Mouse (Mus musculus) heart, postnatal 10 days (tissue): Measurements from ENCODE around the gene Retsat. TPM values are rescaled to one million over a fixed set of nuclear protein-coding genes. Genes with fewer than 3 reads are reported as not detected.

ENCODE experiments used
- DNase-seq, 2 experiments: peaks; one replicate each; pipeline ENCODE4 v3.0.0; 2021
- intact Hi-C: fragments of 180-260 bp; cut with DNase I; formaldehyde crosslinking; loops from one replicate; pipeline ENCODE4 v1.15.1; 2025
- total RNA-seq, 2 experiments: library from RNA; stranded (reverse); gene quantifications; 2 replicates each; pipeline ENCODE4 v1.2.3; 2021

Retsat gene
- total RNA-seq, 2 experiments from 2014 or later, result 141 to 152 TPM

DNA sequence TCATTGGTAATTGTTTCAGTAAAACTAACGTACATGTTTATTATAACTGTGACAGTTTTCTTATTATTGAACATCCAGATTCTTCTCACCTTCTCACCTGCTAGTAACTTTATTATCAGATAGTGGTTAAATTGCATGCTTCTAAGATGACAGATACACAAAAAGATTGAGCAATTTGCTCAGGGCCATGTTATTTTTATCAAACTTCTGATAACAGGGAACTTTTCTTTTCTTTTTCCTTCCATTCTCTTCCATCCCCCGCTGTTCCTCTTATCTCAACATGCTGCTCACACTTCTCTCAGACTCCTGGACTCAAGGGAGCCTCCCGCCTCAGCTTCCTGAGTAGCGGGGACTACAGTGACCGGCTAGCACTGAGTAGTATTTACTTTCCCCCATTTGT, 22.6 kb downstream of the Retsat start:
- DNase-seq, result no peak
- intact Hi-C loops, result no loop called here

DNA sequence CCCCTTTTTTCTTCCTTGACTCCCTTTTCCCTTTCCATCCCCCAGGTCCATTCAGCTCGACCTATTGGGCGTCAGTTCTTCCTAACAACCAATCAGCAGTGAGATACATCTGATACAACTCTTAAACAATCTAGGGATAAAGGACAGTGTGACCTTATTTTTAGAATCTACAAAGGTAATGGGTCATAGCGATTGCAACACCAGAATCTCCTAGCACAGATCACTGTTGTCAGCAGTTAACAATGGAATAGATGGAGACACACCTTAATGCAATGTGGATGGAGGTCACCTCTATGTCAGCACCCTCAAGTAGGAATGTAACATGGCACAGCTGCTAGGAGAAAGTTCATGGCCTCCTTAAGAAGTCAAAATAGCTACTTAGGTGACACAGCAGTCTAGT, 24.6 kb downstream of the Retsat start:
- no peak for DNase-seq
- intact Hi-C loops, result no loop called here

DNA sequence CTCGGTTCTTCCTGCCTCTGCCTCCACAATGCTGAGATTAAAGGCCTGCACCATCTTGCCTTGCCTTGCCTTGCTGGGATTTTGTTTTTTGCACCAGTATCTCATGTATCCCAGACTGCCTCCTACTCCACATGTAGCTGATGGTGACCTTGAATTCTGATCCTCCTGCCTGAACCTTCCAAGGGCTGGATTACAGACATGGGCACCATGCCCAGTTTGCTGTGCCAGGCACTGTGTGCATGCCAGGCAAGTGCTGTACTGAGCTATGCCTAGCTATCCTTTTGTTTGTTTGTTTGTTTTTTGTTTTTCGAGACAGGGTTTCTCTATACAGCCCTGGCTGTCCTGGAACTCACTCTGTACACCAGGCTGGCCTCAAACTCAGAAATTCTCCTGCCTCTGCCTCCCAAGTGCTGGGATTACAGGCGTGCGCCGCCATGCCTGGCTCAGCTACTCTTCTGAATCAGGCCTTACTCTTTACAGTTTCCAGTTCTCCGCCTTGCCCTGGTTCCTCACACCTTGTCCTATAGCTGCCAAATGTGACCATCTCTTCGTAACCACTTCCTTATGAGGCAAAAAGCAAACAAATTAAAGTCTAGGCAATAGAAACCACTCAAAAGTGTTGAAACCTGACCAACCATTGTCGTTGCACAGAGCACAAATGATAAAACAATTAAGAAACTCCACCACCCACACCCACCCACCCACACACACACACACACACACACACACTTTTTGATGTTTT, 25.6 kb downstream of the Retsat start:
- intact Hi-C loops, result no loop called here
- peak; percentile 56 to 60 for DNase-seq

DNA sequence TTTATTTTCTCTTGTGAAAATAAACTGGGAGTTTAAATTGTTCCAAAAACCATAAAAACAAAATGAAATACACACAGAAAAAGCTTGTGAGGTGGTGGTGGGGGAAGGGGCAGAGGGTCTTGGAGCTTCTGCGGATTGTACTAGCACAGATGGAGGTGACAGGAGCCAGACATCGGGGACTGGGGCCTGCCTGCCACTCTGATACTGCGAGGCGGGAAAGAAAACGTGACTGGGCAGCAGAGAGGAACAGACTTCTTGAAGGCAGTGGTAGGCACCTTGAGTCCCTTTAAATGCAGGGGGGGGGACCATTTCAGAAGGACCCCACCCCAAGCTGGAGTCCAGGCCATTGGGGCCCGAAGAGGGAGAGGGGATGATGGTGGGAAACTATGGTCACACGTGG, 28.1 kb downstream of the Retsat start:
- intact Hi-C loops, result no loop called here

DNA sequence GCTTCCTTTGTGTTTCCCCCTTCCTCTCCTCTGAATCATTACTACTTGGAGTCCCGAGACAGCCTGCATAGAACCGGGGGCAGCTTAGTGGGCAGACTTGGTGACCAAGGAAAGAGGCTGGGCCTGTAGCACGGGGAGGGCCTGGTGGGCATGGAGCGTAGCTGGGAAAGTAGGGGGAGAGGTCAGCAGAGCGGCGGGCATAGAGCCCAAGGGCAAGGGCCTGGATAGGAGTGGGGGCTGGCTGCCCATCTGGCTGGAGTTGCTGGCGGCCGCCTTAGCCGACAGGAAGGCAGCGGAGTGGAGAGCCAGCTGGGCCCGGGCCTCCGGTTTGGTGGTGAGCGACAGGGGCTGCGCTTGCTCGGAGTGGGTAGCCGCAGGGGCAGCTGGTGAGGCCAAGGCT, 29.0 kb downstream of the Retsat start:
- DNase-seq, result no peak
- intact Hi-C loops, result no loop called here

More for the DNA sequence above, 28.1 kb downstream of the Retsat start:
- no peak for DNase-seq

DNA sequence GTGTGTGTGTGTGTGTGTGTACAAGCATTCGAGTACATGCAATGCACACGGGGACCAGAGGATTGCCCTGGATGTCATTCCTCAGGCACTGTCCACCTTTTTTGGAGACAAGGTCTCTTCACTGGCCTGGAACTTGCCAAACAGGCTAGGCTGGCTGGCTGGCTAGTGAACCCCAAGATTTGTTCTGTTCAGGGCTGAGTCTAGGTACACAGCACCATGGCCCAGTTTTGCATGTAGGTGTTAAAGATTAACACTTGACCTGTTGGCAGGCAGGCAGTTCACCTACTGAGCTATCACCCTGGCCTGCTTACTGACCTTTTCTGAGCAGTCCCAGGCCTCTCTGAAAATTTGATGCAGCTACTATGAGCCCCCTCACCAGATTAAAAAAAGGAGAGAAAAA, 32.1 kb downstream of the Retsat start:
- intact Hi-C loops, result loop anchor here (10.0 kb wide), 1 partner anchor 524 kb away; no protein-coding TSS in a partner anchor
- DNase-seq, result no peak

DNA sequence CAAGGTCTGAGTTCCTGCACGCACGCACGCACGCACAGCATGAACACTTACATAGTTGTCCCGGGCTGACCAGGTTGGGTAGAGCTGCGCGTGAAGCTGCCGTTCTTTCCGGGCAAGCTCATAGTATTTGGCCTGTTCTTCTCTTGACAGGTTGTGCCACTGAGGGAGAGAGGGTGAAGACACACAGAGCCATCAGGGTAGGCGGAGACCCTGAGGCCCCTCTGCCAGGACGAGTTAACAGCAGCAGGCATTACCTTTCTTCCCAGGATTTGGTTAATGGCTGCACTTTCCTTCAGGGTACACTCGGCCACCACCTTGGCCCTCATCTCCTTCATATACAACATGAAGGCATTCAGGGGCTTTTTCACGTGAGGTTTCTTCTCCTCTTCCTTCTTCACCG, 32.7 kb downstream of the Retsat start:
- DNase-seq, result no peak
- intact Hi-C loops, result loop anchor here (10.0 kb wide), 1 partner anchor 524 kb away; no protein-coding TSS in a partner anchor

DNA sequence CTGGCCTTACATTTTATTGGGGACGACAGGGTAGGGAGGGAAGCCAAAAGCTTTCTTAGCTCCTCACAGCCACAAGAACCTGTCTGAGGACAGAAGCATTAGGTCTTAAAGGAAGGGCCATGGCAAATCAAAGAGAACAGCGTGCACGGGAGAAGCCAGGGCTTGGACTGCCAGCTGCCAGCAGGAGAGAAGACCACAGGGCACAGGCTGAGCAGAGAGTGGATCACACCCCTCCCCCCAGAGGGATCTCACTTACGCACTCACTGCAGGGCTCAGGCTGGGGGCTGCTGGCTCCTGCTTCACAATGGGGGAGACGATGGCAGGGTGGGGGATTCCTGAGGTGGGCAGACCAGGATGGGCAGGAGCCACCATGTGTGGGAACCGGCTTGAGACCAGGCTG, 33.4 kb downstream of the Retsat start:
- intact Hi-C loops, result loop anchor here (10.0 kb wide), 1 partner anchor 523 kb away; no protein-coding TSS in a partner anchor
- no peak for DNase-seq

DNA sequence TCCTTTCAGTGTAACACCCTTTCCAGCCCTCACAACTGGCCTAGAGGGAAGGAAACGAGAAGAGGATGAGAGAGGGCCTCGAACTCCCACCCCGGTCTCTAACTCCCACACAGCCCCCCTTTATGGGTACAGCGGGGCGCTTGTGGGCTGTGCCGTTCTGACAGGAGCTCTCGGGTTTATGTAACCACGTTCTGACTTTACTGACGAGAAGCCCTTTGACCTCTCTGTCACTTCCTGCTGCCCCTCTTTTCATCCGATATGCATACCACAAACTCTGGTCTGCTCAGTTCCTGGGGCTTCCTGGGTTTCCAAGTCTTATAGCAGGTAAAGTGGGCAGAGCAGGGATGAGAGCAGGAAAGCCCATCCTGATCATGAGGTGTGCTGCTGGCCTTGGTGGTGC, 36.0 kb downstream of the Retsat start:
- no peak for DNase-seq

DNA sequence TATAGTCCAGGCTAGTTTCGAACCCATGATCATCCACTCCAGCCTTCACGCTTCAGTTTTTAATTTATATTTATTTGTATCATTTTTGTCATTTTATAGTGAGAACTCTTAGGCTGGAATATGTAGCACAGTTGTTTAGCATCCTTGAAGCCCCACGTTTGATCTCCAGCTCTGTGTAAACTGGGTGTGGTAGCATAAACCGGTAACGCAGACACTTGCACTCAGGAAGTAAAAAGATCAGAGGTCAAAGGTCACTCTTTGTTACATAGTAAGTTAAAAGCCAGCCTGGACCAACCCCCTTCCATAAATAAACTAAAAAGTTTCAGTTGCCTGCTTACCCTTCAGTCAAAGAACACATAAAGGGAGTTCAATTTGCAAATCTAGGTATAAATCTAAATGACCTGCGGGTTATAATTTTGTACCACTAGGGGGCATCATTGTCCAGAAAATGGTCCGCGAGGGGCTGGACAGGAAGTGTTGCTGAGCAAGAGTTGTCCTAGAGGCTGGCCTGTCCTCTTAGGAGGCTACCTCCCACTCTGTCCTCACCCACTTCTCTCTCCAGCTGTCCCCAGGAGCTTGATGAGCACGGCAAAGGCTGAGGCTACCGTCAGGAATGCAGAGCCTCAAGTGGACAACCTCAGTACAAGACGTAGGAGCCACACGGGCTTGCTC, 37.6 kb downstream of the Retsat start:
- DNase-seq, result peak; percentile 81 to 85
- intact Hi-C loops, result loop anchor here (1.0 to 10.0 kb wide), 3 partner anchors 153 to 519 kb away; partner anchors contain the start of gene Tcf7l1

More for the DNA sequence above, 36.0 kb downstream of the Retsat start:
- intact Hi-C loops, result loop anchor here (10.0 kb wide), 1 partner anchor 520 kb away; no protein-coding TSS in a partner anchor

DNA sequence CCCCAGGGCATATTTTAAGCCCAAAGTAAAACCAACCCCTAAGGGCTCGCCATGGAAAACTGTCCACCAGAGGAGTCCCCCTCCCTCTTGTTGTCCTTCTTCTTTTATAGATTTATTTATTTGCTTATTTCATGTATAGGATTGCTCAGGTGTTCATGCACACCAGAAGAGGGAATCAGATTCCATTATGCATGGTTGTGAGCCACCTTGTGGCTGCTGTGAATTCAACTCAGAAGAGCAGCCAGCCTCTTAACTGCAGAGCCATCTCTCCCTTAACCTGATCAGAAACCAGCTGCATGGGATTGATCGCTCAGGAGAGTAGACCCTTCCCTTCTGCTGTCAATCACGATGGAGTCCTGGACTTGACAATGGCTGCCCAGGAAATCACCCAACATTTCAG, 38.7 kb downstream of the Retsat start:
- intact Hi-C loops, result loop anchor here (1.0 to 10.0 kb wide), 3 partner anchors 152 to 518 kb away; partner anchors contain the start of gene Tcf7l1
- no peak for DNase-seq

DNA sequence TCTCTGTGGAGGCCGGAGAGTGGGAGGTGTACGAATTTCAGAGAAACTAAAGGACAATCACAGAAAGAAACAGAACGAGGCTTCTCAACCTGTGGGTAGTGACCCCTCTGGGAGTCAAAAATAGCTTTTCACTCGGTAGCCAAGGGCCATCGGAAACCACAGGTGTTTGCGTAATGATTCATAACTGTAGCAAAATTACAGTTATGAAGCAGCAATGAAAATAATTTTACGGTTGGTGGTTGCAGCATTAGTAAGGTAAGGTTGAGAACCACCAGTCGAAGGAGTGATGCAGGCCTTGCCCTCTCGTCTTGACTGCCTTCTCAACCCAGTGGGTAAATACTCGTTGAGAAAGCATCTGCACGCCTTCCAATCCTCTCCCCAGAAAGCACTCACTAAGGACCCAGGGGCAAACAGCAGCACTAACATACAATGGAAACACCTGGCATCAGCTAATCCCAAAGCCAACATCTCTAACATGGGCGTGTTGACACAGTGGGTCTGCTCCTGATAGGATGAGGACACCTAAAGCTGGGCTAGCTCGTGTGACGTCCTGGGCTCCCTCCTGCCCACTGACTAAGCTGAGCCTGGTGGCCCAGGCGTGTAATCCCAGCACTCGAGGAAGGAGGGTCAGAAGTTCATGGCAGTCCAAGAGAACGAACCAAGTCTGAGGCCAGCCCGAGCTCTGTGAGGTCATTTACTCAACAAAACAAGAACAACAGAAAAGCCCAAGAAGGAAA, 43.1 kb downstream of the Retsat start:
- DNase-seq, result no peak
- intact Hi-C loops, result no loop called here

DNA sequence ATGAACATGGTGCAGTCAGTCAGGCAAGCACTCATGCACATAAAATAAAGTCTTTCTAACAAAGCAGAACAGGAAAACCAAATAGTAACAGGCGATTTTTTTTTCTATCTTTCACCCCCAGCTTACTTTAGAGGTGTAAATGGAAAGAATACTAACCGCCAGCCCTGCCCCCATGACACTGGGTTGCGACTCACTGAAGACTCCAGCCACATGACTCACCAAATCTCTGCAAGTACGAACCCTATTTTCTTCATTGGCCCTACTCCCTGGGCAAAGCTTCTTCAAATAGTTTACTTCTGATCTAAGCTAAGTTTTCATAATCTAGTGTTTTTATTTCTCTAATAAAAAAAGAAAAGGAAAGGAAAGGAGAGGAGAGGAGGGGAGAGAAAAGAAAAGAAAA, 46.3 kb downstream of the Retsat start:
- DNase-seq, result no peak
- intact Hi-C loops, result no loop called here

DNA sequence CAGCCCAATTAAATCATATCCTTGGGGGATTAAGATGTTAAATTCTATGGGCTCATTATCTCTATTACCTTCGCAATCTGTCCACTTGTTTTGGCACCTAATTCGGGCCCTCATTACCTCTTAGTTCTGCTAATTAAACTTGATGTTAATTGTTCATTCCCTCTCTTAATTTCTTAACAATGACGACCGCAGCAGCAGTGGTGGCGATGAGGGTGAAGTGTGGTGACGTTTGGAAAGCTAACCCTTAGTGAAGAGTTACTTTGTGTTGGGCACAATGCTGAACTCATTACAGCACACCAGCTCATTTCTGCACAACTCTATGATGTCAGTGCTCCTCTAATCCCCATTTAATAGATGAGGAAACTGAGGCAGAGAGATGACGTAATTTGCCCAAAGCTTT, 47.1 kb downstream of the Retsat start:
- no peak for DNase-seq
- intact Hi-C loops, result no loop called here

DNA sequence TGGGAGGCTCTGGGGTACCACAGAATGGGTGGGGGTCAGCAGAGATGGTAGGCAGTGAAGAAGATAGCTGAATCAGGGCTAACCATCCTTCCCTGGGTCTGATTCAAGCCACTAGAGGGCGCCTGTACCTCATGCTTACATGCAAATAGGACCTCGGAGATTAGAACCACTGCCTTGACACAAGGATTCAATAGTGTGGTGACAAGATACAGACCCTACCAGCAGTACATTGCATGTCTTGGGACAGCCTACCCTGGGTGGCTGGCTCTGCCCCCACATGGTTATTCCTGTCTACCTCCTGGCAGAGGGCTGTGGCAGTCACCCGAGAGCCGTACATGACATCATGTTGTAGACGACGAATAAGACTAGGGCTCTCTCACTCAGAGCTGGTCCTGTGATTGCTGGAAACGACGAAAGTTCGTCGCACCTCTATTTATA, 49.1 kb downstream of the Retsat start:
- intact Hi-C loops, result loop anchor here (1.0 kb wide), 2 partner anchors 20 to 142 kb away; partner anchors contain the start of gene Tcf7l1
- peak; percentile 76 to 85 for DNase-seq

DNA sequence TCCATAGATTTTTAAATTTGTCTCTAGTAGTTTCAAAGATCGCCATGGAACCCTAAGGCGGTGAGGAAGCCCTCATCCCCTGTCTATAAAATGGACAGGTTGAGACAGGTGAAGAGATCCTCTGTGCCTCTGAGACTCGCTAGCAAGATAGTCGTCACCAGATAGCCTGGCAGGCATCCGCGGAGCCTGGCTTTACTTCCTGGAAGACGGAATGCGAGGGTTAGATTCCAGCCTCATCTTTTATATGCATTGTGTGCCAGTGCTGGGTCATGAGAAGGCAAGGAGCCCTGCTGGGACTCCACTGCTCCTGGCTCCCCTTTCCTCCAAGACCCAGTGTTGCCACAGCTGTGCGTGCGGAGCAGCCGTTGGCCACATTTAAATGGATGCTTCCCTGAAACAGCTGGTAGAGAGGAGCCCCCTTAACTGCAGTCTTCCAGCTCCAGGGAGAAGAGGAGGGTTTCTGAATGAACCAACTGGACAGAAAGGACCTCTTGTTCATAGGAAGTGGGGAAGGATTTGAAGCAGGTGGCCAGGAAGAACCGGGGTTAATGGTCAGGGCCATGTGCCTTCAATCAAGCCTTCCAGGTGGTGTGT, 49.8 kb downstream of the Retsat start:
- no peak for DNase-seq
- intact Hi-C loops, result no loop called here

DNA sequence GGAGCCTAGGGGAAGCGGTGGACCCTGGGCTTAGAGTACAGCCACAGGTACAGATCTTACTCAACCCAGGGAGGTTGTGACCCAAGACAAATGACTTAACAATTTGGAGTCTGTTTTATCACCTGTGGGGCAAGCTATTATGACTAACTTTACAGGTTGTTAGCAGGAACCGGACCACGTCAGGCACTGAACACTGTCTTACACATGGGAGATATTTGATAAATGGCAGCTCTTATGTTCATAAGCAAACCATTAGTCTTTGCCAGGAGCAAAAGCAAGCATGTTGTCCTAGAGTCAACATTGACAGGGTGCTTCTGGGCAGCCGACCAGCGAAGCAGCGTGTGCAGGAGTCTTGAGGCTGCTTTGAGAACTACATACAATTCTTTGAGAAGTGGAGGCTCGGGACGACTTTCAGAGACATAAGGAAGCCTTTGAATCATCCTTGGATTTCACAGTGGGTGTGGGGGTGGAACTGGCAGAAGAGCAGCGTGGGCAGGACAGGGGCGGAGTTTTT, 52.1 kb downstream of the Retsat start:
- DNase-seq, result no peak
- intact Hi-C loops, result loop anchor here (5.0 kb wide), 1 partner anchor 242 kb away; no protein-coding TSS in a partner anchor

DNA sequence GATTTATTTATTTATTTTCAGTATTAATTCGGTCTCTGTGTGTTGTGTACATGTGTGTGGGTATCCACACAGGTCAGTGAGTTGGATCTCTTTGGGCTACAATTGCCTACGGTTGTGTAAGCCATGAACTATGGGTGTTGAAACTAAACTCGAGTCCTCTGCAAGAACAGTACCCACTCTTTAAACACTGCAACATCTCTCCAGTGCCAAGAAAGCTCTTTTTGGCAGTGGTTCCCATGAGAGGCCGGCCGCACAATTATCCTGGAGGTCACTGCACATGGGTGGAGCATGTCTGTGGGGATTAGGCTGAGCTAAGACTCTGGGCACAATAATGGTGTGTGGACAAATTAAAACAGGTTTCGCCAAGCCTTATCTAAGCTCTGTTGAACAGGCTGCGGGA, 55.1 kb downstream of the Retsat start:
- intact Hi-C loops, result loop anchor here (5.0 kb wide), 1 partner anchor 239 kb away; no protein-coding TSS in a partner anchor
- peak; percentile 77 to 78 for DNase-seq

DNA sequence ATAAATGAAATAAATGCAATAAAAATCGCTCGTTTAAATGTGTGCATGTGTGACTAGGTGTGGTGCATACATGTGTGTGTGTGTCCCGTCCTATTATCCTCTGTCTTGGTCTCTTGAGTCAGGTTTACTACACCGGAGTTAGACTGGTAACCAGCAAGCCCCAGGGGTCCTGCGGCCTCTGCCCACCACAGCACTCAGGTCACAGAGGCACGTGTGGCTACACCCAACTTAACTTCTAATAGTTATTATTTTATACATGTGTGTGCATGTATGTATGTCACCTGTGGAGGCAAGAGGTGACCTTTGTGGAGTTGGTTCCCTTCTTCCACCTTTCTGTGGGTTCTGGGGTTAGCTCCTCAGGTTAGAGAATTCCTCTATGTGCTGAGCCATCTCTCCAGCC, 56.1 kb downstream of the Retsat start:
- intact Hi-C loops, result loop anchor here (5.0 kb wide), 1 partner anchor 238 kb away; no protein-coding TSS in a partner anchor
- no peak for DNase-seq
